Mouse (Mus musculus) T-helper 17 cell (primary cell): ENCODE data around the gene Ppp1r9a.

Source experiments
- in situ Hi-C, 2 experiments: fragments of 300-600 bp; cut with MboI, MseI; formaldehyde crosslinking; loops; 1 replicate in 1 of 2; 2 replicates in 1 of 2; pipeline ENCODE4 v1.15.1; 2025; ENCODE audit warnings: high pct_unique_total_duplicates in 2 of 2

Gene Ppp1r9a

GRCm38 (mm10) chr6:5100347-5100746 is 197.6 kb downstream of the Ppp1r9a start:
- in situ Hi-C loops = loop anchor here (10.0 to 25.0 kb wide), 2 partner anchors 556 to 1488 kb away; no protein-coding TSS in a partner anchor

- in situ Hi-C loops = loop anchor here (10.0 to 25.0 kb wide), 2 partner anchors 558 to 1490 kb away; no protein-coding TSS in a partner anchor
Measured at GRCm38 (mm10) chr6:5102741-5103140, 200.0 kb downstream of the Ppp1r9a start.

DNA sequence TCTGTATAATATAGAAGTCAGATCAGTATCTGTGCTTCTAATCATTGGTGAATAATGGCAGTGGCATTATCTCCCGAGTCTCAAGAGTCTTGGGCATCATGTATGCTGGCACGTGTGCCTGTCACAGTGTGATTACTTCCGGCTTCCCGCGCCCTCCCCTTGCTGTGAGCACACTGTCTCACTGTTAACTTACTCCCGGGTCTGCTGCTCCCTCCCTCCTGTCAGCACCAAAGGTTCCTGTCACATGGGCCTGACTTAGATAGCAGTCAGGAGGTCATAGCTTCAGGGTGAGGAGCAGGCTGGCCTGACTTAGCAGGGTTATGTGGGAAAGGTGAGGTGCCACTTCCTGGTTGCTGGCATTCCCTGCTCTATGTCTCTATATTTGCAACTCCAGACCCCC is 201.1 kb downstream of the Ppp1r9a start:
- in situ Hi-C loops = loop anchor here (10.0 to 25.0 kb wide), 2 partner anchors 559 to 1491 kb away; no protein-coding TSS in a partner anchor

DNA sequence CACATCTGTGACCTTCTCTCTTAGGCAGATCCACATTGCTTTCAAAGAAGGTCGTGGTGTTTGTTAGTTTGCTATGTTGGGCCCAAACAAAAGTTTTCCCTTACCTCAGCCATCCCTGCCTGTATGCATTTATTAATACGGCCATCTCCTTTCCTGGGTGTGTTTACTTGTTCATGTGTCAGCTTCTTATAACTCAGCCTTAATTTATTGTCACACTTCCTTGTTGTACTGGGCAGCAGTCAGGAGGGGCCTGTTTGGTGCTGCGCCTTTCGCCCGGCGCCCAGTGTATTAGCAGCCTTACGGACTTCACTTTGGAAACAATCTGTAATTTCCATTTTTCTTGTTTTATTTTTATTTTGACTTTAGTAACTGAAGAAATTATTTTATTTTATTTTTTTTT is 201.5 kb downstream of the Ppp1r9a start:
- in situ Hi-C loops = loop anchor here (10.0 to 25.0 kb wide), 2 partner anchors 559 to 1492 kb away; no protein-coding TSS in a partner anchor

DNA sequence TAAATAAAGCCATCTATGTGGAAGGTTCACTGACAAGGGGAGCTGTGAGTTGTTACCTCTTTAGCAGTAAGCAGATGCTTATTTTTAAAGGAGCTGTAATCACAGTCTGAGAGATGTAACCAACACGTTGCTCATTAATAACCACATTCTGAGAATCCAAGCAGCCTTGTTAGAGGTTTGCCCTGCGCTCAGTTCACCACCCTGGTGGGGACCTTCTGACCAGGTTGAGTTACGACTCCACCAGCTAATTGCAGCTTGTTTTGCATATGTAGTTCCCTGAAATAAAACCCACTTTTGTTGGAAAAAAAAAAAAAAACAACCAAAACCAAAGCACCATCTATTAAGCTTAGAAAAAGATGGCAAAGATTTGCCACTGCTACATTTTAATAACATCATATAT is 205.8 kb downstream of the Ppp1r9a start:
- in situ Hi-C loops = loop anchor here (10.0 to 25.0 kb wide), 2 partner anchors 564 to 1496 kb away; no protein-coding TSS in a partner anchor

DNA sequence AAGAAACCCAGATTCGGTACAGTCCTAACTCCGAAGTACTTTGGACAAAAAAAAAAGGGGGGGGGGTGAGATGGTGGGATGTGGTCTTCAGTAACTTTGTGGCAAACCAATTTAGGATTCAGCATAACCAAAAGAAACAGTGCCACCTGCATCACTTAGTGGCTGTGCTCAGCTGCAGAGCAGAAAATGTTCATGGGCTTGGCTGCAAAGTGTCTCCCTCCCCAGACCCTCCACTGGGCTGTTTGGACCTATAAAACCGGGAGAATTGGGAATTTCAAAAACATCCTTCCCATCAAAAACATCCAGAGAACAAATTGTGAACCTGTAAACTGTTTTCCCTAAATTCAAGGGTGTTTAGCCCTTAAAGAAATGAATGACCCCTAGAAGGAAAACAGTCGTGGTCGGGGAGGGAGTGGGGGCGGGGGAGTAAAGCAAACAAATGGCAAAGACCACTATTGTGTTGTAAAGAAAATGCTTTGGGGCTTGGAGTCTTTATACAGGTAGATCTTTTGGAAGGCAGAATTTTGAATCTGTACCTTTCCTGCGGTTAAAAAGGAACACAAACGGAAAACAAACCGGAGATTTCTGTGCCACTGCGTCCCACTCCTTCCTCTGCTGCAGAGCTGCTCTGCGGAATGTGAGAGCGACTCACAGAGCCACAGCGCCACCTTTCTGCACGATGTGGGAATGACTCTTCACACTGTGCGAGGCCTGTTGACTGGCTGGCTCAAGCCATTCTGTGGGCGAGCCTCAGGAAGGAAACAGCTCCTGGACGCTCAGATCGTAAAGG is 207.4 kb downstream of the Ppp1r9a start:
- in situ Hi-C loops = loop anchor here (10.0 to 25.0 kb wide), 3 partner anchors 565 to 1498 kb away; no protein-coding TSS in a partner anchor

- in situ Hi-C loops = loop anchor here (10.0 to 25.0 kb wide), 2 partner anchors 696 to 1498 kb away; no protein-coding TSS in a partner anchor
Measured at GRCm38 (mm10) chr6:5110715-5111048, 208.0 kb downstream of the Ppp1r9a start.

DNA sequence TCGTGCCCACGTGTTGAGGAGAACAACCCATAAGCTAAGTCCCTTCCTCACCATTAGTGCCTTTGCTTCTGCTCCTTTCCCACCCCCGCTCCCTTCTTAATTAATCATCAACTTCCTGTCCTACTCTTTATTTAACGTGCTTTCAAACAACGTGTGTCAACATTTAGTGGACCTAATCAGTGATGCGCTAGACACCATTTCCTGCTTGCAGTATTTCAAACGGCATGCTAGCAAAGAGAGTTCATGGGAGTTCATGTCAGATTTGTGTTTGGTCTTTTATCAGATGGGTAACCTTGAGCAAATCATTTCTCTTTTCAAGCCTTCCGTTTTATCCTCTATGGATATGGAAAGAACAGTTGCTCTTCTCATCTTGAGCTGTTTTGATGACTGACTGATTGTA is 210.4 kb downstream of the Ppp1r9a start:
- in situ Hi-C loops = loop anchor here (10.0 to 25.0 kb wide), 2 partner anchors 698 to 1501 kb away; no protein-coding TSS in a partner anchor

DNA sequence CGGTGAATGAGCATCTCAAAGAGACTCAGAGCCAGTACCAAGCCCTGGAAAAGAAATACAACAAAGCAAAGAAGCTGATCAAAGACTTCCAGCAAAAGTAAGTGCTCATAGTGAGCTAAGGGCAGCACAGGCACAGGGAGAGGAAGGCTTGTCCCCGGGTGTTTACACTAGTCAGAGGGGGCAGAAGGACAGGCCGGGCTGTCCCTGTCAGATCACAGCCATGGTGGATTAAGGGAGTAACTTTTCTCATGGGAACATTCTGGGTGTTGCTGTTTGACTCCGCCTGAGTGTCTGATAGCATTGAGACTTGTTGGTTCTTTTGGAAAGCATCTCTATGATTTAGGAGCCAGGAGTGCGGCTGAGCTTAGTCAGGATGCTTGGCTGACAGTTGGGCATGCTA is 211.0 kb downstream of the Ppp1r9a start:
- in situ Hi-C loops = loop anchor here (10.0 to 25.0 kb wide), 2 partner anchors 699 to 1501 kb away; no protein-coding TSS in a partner anchor

GRCm38 (mm10) chr6:5114857-5115256 is 212.1 kb downstream of the Ppp1r9a start:
- in situ Hi-C loops = loop anchor here (10.0 to 25.0 kb wide), 2 partner anchors 700 to 1503 kb away; no protein-coding TSS in a partner anchor

GRCm38 (mm10) chr6:5119181-5119910 is 216.6 kb downstream of the Ppp1r9a start:
- in situ Hi-C loops = loop anchor here (10.0 to 25.0 kb wide), 2 partner anchors 705 to 1507 kb away; no protein-coding TSS in a partner anchor

GRCm38 (mm10) chr6:5120229-5120628 is 217.5 kb downstream of the Ppp1r9a start:
- in situ Hi-C loops = loop anchor here (25.0 kb wide), 1 partner anchor 1508 kb away; no protein-coding TSS in a partner anchor

DNA sequence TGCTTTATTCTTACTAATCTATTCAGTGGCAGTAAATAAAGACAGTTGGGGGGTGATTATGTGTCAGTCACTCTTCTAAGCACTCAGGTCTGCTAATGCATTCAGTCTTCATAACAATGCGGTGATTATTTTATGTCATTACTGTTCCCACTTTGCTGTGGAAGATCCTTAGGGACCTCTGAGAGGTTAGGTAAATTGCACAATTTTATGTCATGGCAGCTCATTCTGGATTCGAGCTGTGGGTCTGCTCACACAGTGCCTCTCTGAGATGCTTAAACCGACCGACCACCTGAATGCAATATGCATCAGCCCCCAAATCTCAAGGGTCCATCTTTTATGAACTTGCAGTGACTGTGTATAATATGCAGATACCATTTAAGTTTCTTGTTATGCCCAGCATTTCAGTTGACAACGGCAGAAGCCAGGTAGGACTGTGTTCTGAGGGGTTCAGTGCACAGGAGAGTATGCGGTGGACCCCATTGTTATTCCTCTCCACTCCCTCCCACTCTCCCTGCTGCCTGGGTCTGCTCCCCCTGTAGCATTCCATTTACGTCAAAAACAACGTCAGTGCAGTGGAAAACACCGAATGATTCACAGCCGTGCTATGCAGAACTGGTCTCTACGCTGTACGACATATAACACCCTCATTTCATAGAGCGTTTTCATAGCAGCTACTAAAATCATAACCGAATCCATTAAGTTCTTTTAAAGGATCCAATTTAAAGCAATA is 226.8 kb downstream of the Ppp1r9a start:
- in situ Hi-C loops = no loop called here

- in situ Hi-C loops = no loop called here
Measured at GRCm38 (mm10) chr6:5134986-5135385, 232.3 kb downstream of the Ppp1r9a start.

DNA sequence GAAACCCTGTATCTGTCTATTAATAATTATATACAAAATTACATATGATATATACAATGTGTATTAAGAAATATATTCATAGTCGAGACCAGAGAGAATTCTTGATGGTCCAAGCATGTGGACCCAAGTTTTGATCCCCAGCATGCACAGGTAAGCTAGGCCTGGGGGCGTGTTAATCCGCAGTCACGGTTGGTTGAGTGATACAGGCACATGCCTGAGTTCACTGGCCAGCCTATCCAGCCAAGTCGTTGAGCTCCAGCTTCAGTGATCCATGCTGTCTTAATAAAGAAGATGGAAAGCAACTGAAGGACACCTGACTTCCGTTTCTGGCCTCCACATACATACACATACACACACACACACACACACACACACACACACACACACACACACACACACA is 233.3 kb downstream of the Ppp1r9a start:
- in situ Hi-C loops = no loop called here

- in situ Hi-C loops = no loop called here
Measured at GRCm38 (mm10) chr6:5138875-5139631, 236.3 kb downstream of the Ppp1r9a start.

DNA sequence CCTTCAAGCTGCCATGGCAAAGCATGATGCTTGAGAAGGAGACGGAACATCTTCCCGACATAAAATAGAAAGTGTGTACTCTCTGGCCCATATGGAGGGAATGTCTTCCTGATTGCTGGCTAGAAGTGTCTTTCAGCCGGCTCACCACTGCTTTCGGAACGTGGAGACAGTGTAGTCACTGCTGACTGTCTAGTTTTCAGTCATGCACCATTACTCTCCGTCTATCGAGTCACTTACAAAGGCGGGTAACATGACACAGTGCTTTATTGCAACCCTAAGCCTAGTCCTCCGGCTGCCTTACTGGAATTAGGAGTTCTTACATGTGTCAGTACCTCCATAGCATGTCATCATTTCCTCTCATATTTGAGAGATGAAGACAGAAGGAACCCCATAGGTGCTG is 236.9 kb downstream of the Ppp1r9a start:
- in situ Hi-C loops = no loop called here

DNA sequence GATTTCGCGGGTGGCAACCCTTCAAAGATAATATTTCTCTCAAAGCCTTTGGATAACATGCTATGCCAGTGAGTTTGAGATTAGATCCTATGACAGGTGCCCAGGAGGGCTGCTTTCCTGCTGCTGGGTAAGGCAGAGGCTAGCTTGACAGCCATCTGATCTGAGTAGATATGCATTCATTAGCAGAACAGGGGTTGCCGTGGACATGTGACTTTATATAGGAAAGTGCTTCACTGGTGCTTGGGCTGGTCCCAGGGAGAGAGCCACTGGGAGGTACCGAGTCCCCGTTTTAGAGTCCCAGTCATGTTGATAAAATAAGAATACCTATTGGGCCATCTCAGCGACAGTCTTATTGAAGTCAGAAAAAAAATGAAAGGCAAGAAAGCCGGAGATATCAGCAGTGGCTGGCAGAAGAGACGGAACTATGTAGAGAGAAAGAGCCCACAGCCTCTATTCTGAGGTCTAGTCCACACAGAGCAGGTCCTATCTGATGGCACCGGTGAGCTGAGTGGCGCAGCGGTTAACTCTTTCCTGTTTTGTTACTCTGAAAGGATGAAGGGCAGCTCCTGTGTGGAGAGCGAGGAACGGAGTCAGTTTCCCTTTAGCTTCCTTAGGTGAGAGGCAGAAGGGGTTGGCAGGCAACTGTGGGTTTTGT is 244.9 kb downstream of the Ppp1r9a start:
- in situ Hi-C loops = no loop called here

DNA sequence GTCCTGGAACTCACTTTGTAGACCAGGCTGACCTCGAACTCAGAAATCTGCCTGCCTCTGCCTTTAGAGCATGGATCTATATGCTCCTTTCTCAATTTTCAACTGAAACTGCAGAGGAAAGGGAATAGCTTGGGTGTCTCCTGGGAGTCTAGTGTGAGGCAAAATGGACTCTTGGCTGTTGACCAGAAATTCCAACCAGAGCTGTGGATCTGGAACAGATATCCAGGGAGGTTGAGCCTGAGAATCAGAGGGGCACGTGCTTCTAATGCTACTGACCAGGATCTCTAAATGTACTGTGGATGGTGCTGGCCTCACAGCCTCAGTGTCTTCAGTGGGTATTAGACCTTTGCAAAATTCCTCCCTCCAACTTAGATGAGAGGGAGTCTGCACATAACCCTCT is 247.2 kb downstream of the Ppp1r9a start:
- in situ Hi-C loops = no loop called here

GRCm38 (mm10) chr6:5151171-5151570 is 248.5 kb downstream of the Ppp1r9a start:
- in situ Hi-C loops = no loop called here
